Mouse (Mus musculus): Measurements from ENCODE around the gene Iqgap2. TPM values are rescaled to one million over a fixed set of nuclear protein-coding genes. Genes with fewer than 3 reads are reported as not detected.
A peak's percentile ranks its signal among the peaks of the same experiment; 100 is the strongest.

The Iqgap2 gene
- polyA plus RNA-seq, 1 experiment from 2014 or later: 10.5 TPM

DNA sequence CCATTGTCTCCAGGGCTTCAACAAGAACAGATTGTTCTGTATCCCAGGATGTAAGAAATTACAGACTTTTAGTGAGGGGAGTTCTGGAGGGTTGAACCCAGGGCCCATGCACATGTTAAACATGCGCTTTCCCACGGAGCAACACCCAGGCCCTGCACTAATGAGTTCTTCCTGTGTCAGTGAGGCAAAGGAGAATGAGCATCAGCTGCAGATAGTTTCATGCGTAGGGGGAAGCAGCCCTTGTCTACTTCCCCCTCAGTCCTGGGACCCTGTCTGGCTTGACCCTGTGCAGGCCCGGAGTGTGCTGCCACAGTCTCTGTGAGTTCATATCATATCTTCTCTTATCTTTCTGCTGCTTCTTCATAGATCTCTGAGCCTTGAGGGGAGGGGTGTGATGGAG, 244.5 kb downstream of the Iqgap2 start:
- DNase-seq (ENCODE audit: low spot score): no peak
- WGBS: 90% methylated on average over 4 of the region's 4 CpGs
- Histone ChIP-seq H3K27ac (no peak overlapping the region), H3K36me3 (peaks cover 56% of the 10 kb centered on the region), H3K27me3 (ENCODE audit: insufficient read depth, poor library complexity, severe bottlenecking) (no peaks in the 10 kb centered on the region), H3K9me3 (no peaks in the 10 kb centered on the region), H3K4me3 (no peak overlapping the region), H3K4me1 (replicated peaks) (peaks cover 4% of the 10 kb centered on the region; the same call in 1 of the 2 replicates)

- WGBS: 71% methylated on average over 9 of the region's 9 CpGs
- DNase-seq (ENCODE audit: low spot score): no peak
- H3K27ac ChIP-seq: no peak overlapping the region
- peaks cover 4% of the 10 kb centered on the region; the same call in 1 of the 2 replicates for H3K4me1 ChIP-seq (replicated peaks)
- peaks cover 57% of the 10 kb centered on the region for H3K36me3 ChIP-seq
- no peak overlapping the region for H3K4me3 ChIP-seq
- no peaks in the 10 kb centered on the region for H3K27me3 ChIP-seq (ENCODE audit: insufficient read depth, poor library complexity, severe bottlenecking)
- no peaks in the 10 kb centered on the region for H3K9me3 ChIP-seq
Observed at GRCm38 (mm10) chr13:95646687-95647111, 245.0 kb downstream of the Iqgap2 start.

- H3K9me3 ChIP-seq: no peaks in the 10 kb centered on the region
Observed at GRCm38 (mm10) chr13:95643740-95644139, 248.0 kb downstream of the Iqgap2 start.

GRCm38 (mm10) chr13:95641061-95641986, 250.4 kb downstream of the Iqgap2 start:
- Histone ChIP-seq H3K9me3 (no peaks in the 10 kb centered on the region), H3K4me1 (replicated peaks) (peaks cover 24% of the 10 kb centered on the region), H3K27ac (no peak overlapping the region), H3K27me3 (ENCODE audit: insufficient read depth, poor library complexity, severe bottlenecking) (no peaks in the 10 kb centered on the region), H3K36me3 (peaks cover 44% of the 10 kb centered on the region), H3K4me3 (no peak overlapping the region)
- 95% methylated on average over 17 of the region's 17 CpGs for WGBS
- DNase-seq (ENCODE audit: low spot score): no peak

More at GRCm38 (mm10) chr13:95643740-95644139, 248.0 kb downstream of the Iqgap2 start:
- Histone ChIP-seq H3K27me3 (ENCODE audit: insufficient read depth, poor library complexity, severe bottlenecking) (no peaks in the 10 kb centered on the region), H3K27ac (peak overlapping the region; percentile 29; the same call in 1 of the 2 replicates), H3K4me3 (no peak overlapping the region), H3K4me1 (replicated peaks) (peaks cover 17% of the 10 kb centered on the region), H3K36me3 (peaks cover 49% of the 10 kb centered on the region)
- 78% methylated on average over 7 of the region's 7 CpGs for WGBS
- no peak for DNase-seq (ENCODE audit: low spot score)

DNA sequence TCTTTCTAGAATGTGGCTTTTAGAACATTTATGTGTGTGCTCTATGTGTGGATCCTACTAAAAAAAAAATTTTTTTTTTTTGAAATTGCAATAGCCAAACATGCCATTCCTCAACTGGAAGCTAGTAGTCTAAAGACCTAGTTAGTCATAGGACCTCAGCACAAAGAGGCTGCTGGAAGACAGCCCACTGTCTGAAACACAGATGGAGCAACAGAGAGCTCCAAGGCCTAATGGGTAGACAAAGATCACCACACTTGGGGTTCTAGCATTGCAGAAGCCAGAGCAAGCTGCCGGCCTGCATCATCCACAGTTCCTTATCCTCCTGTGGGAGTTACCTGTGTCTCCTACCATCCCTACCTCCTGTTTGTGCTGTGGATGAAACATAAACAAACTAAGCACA, 251.3 kb downstream of the Iqgap2 start:
- Histone ChIP-seq H3K4me1 (replicated peaks) (peaks cover 24% of the 10 kb centered on the region), H3K27me3 (ENCODE audit: insufficient read depth, poor library complexity, severe bottlenecking) (no peaks in the 10 kb centered on the region), H3K27ac (no peak overlapping the region), H3K4me3 (no peak overlapping the region), H3K36me3 (peaks cover 36% of the 10 kb centered on the region), H3K9me3 (no peaks in the 10 kb centered on the region)
- no peak for DNase-seq (ENCODE audit: low spot score)
- 91% methylated on average over 1 of the region's 1 CpGs for WGBS

DNA sequence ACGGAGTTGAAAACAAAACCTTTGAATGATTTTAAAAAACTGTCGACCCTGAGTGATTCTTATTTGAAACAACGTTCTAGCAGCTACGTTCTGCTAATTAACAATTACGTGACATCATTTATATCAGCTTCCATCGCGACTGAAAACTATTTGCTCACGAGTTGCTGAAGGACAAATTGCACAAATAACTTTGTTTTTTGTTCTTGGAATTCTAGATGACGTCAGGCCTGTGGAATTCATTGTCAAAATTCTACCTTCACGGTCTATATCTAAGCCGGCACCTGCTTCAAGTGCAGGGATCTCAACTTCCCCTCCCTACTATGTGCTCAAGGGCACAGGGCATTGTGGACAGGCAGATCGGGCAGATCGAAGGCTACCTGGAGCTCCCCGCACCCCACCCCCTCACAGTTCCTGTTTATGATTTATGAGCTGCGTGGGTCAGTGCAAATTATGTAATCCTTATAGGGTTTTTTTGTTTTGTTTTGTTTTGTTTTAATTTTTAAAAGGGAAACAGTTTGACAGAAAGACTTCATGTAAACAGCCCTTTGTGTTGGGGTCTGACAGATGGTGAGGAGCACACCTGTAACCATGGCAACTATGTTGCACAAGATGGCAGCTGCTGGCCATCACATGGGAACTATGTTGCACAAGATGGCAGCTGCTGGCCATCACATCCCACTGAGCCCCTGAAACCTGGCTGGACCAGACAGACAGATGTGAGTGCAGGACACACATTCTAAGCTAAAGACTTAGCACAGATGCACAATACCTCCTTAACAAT, 252.2 kb downstream of the Iqgap2 start:
- Histone ChIP-seq H3K36me3 (peaks cover 33% of the 10 kb centered on the region; the same call in 1 of the 2 replicates), H3K4me3 (no peak overlapping the region), H3K27me3 (ENCODE audit: insufficient read depth, poor library complexity, severe bottlenecking) (no peaks in the 10 kb centered on the region), H3K27ac (peak overlapping the region; percentile 62), H3K9me3 (no peaks in the 10 kb centered on the region), H3K4me1 (replicated peaks) (peaks cover 24% of the 10 kb centered on the region)
- WGBS: 82% methylated on average over 15 of the region's 15 CpGs
- peak; percentile 41 for DNase-seq (ENCODE audit: low spot score)

DNA sequence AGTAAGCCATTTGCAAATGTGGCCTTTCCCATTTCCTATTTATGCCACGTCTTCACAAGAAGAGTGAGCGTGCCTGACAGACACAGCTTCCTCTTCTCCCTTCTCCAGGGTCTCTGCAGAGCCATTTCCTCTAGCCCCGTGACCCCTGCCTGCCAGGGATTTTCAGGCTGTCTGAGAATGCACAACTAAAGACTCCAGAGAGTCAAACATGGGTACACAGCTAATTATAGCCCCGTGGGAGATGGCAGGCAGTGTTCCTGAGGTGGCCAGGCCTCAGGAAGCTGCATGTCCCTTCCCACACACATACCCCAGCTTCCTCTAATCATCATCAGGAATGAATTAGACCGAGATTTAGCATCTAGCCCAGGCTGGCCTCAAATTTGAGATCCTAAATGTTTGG, 252.8 kb downstream of the Iqgap2 start:
- Histone ChIP-seq H3K27ac (peak overlapping the region; percentile 62), H3K27me3 (ENCODE audit: insufficient read depth, poor library complexity, severe bottlenecking) (no peaks in the 10 kb centered on the region), H3K36me3 (peaks cover 28% of the 10 kb centered on the region; the same call in 1 of the 2 replicates), H3K9me3 (no peaks in the 10 kb centered on the region), H3K4me3 (no peak overlapping the region), H3K4me1 (replicated peaks) (peaks cover 20% of the 10 kb centered on the region)
- no peak for DNase-seq (ENCODE audit: low spot score)
- WGBS: 47% methylated on average over 5 of the region's 5 CpGs

GRCm38 (mm10) chr13:95637737-95638136, 254.0 kb downstream of the Iqgap2 start:
- Histone ChIP-seq H3K4me3 (no peak overlapping the region), H3K27ac (peak overlapping the region; percentile 62; the same call in 1 of the 2 replicates), H3K9me3 (no peaks in the 10 kb centered on the region), H3K36me3 (peaks cover 24% of the 10 kb centered on the region; the same call in 1 of the 2 replicates), H3K4me1 (replicated peaks) (peaks cover 20% of the 10 kb centered on the region), H3K27me3 (ENCODE audit: insufficient read depth, poor library complexity, severe bottlenecking) (no peaks in the 10 kb centered on the region)
- DNase-seq (ENCODE audit: low spot score): no peak
- WGBS: 89% methylated on average over 10 of the region's 10 CpGs

GRCm38 (mm10) chr13:95635301-95635700, 256.4 kb downstream of the Iqgap2 start:
- Histone ChIP-seq H3K4me1 (replicated peaks) (peaks cover 20% of the 10 kb centered on the region), H3K9me3 (no peaks in the 10 kb centered on the region), H3K4me3 (no peak overlapping the region), H3K36me3 (peaks cover 29% of the 10 kb centered on the region), H3K27ac (no peak overlapping the region), H3K27me3 (ENCODE audit: insufficient read depth, poor library complexity, severe bottlenecking) (no peaks in the 10 kb centered on the region)
- no peak for DNase-seq (ENCODE audit: low spot score)
- 93% methylated on average over 12 of the region's 12 CpGs for WGBS

GRCm38 (mm10) chr13:95634451-95634850, 257.3 kb downstream of the Iqgap2 start:
- 79% methylated on average over 2 of the region's 2 CpGs for WGBS

GRCm38 (mm10) chr13:95633384-95633783, 258.3 kb downstream of the Iqgap2 start:
- no peak overlapping the region for H3K4me3 ChIP-seq
- DNase-seq (ENCODE audit: low spot score): no peak
- H3K9me3 ChIP-seq: no peaks in the 10 kb centered on the region
- H3K27ac ChIP-seq: no peak overlapping the region
- peaks cover 48% of the 10 kb centered on the region for H3K36me3 ChIP-seq
- peaks cover 4% of the 10 kb centered on the region for H3K4me1 ChIP-seq (replicated peaks)
- WGBS: 69% methylated on average over 2 of the region's 2 CpGs
- H3K27me3 ChIP-seq (ENCODE audit: insufficient read depth, poor library complexity, severe bottlenecking): no peaks in the 10 kb centered on the region

More at GRCm38 (mm10) chr13:95634451-95634850, 257.3 kb downstream of the Iqgap2 start:
- Histone ChIP-seq H3K4me3 (no peak overlapping the region), H3K4me1 (replicated peaks) (peaks cover 15% of the 10 kb centered on the region), H3K36me3 (peaks cover 38% of the 10 kb centered on the region), H3K27ac (no peak overlapping the region), H3K27me3 (ENCODE audit: insufficient read depth, poor library complexity, severe bottlenecking) (no peaks in the 10 kb centered on the region), H3K9me3 (no peaks in the 10 kb centered on the region)
- DNase-seq (ENCODE audit: low spot score): no peak

GRCm38 (mm10) chr13:95632144-95632543, 259.6 kb downstream of the Iqgap2 start:
- Histone ChIP-seq H3K36me3 (peaks cover 55% of the 10 kb centered on the region), H3K27me3 (ENCODE audit: insufficient read depth, poor library complexity, severe bottlenecking) (no peaks in the 10 kb centered on the region), H3K4me1 (replicated peaks) (no peaks in the 10 kb centered on the region), H3K27ac (no peak overlapping the region), H3K9me3 (no peaks in the 10 kb centered on the region), H3K4me3 (no peak overlapping the region)
- WGBS: 92% methylated on average over 6 of the region's 6 CpGs
- DNase-seq (ENCODE audit: low spot score): no peak
